Mouse (Mus musculus) spleen, postnatal 14 days (tissue): ENCODE measurements around the gene Rnf217.

ENCODE experiments used
- DNase-seq, 2 experiments: peaks; one replicate each; pipeline ENCODE4 v3.0.0; 2021 to 2022; ENCODE audit warnings: low spot score in 2 of 2

Gene Rnf217

DNA sequence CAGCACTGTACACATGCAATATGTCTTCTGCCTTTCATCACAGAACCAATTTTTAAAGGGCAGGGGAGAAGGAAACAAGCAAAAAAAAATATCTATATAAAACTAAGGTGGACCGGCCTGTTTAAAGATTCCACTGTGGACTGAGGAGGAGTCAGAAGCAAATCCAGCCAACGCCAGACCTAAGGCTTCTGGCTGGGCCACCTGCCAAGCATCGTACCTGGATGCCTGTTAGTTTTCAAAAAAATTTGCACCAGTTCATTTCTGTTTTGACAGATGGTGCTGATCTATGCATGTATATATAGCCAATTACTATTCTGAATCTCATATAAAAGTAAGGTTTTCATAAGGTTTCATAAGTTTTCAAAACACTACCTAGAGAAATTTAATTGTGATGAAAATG, 113.2 kb downstream of the Rnf217 start:
- no peak for DNase-seq

DNA sequence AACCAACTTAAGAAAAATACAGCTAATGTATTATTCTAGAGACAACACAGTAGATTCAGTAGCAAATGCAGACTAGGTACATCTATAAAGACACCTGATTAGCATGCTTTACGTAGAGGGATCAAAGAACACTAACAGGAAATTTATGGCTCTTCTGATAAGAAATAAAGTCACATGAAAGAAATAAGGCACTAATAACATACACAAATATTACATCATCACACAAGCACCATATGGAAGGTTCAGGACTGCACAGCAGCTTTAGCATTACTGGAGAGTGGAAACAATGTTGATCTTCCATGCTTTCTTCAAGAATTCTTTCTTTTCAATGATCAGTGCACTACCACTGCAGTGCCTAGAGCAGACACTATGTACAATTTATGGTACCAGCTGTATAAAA, 114.7 kb downstream of the Rnf217 start:
- no peak for DNase-seq

DNA sequence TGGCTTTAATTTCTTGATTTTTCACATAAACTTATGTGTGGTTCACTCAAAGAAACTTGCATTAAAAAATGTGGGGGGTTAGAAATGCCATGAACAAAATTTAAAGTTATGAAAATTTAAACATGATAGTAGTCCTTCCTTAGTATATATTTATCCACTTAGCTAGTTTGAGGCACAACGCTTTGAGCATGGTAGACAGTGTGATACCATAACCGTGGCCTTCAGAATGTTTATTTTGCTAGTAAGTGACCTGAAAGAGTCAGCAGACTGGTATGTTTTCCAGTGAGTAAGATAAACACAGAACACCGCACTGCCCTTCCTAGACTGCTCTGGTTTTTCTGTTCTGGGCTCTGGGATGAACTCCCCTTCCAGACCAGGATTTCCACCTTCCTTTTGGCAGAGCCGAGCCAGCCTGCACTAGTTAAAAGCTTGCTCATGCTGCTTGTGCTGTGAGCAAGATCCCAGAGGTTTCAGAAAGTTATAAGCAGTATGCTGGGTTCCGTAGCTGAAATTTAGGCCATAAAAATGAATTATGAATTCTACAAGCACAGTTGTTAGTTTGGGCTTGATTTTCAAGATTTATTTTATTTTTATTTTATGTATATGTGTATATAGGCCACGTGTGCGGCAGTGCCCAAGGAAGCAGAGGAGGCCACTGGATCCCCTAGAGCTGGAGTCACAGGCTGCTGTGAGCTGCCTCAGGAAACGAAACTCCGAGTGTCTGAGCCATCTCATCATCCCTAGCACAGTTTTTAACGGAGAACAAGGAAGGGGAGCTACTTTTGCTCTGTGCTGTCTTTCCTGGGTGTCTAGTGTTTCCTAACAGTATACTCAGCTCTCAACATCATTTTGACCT, 141.7 kb downstream of the Rnf217 start:
- DNase-seq, result no peak

DNA sequence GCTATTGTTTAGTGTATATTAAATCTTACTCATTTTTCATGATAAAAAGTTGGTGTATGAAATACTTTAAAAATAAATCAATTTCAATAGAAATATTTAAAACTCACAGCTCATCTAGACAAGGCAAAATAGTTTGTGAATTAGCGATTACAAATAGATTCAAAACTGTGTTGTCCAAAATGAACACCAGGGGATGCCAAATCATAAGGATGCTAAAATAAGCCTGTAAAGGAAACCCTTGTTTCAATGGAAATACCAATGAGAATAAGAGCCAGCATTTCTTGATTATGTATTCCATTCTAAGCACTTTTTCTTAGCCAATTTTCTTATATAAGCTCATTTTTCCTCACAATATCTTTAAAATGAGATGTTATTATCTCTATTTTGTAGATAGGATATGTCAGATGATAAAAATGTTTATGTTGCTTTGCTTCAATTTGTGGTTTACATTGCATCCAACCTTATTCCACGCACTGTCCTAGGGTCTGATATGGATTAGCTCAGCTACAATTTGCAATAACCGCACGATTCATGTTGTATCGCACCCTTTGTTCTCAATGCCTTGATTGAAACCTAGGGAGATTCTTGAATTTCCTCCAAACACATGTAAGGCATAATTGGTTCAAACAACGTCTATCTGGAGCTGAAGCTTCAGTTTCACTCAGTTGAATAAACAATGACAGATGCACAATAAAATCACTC, 143.0 kb downstream of the Rnf217 start:
- DNase-seq, result no peak

DNA sequence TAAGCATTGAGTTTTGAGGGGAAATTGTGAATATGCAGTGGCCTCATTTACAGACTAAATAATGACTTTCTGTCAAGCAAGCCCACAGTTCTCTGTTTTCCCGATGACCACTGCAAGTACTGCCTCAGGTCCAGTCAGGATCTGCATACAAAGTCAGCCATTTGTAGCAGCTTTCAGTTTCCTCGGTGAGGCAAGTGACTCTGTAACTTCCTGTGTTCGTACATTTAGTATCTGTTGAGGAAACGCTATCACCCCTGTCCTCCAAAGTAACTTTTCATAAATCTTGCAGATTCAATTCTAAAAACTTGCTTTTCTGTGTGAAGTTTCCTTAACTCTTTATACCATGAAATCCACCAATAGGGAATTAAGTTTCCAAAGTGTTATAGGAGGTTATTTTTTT, 143.6 kb downstream of the Rnf217 start:
- no peak for DNase-seq

DNA sequence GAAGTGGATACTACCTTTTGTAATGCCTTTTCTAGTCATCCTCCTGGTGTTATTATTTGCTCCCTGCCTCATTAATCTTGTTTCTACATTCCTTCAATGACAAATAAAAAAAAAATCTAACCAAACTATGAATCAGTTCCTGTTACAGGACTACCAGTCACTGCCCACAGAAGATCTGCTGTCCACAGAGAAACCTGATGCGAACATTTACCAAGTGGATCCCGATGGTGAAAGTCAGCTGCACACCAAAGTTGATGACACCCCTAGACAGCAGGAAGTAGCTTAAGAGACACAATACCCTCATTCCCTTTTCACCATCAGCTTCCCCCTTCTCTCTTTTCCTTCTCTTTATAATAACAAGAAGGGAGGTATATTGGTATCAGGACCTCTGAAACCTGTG, 145.9 kb downstream of the Rnf217 start:
- DNase-seq, result no peak

DNA sequence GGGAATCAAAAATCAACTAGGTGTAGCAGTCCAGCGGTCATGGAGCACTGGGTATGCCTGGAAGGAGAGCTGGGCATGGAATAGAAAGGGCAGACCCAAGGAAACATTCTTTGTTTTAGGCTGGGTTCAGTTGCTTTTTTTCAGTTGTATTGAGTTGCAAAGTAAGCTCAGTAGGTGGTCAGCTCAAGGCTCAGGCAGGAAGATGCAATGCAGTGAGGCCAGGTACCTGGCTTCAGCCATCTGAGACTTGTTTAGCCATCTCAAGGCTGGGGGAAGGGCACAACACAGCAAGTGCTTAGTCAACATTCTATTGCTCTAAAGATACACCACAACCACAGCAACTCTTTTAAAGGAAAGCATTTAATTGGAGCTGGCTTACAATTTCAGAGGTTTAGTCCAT, 152.2 kb downstream of the Rnf217 start:
- DNase-seq, result no peak

DNA sequence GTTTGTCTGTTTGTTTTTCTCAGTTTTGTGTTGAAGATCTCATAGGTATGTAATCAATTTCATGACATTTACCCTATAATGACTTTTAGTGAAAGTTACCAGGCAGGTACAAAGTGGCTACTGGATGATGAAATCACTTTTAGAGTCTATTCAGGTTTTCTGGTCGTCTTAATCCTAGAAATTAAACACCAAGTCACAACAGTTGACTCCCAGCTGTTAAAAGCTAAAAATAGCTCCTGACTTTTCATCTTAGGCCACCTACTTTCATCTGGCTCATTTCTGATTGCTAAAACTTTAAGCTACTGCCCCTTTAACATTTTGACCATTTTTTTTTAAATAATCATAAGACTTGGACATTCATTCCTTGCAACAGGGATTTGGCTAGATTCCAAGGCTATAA, 161.9 kb downstream of the Rnf217 start:
- DNase-seq, result no peak

DNA sequence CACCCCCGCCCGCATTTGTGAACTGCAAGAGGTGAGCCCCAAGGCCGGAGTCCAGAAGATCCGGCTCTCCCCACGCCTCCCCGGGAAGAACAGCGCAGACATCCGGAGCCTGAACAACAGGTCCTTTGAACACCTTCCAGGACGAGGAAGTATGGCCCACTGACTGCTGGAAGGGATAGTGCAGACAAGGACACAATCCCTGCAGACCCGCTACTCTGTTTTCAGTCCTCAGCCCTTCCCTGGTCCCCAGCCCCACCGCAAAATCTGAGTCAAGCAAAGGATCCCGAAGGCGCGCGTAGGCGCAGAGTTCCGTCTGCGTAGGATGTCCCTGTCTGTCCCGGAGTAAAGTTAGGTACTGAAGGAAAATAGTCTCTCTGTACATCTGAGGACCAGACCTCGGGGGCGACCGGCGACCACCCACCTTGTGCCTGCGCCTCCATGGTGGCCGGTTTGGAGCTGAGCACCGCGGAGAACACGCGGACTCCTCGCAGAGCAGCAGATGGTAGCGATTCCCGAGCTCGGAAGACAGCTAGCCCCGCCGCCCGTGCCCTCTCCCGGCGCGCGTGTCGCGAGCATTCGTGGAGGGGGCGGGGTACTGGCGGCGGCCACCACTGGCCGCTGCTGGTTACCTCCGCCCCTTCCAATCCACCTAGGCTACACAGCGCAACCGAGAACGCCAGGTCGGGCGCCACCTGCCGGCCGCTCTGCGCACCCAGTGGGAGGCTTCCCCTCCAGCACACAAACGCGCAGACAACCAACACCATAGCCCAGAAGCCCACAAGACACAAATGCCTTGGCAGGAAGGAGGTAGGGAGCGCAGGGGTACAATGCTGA, 163.5 kb downstream of the Rnf217 start, which contains the start of gene Tpd52l1:
TSS of gene Tpd52l1 (minus strand) at position 668 of the 834 bp plus-strand sequence.
- peak in 1 of 2 experiments; percentile 26 for DNase-seq

DNA sequence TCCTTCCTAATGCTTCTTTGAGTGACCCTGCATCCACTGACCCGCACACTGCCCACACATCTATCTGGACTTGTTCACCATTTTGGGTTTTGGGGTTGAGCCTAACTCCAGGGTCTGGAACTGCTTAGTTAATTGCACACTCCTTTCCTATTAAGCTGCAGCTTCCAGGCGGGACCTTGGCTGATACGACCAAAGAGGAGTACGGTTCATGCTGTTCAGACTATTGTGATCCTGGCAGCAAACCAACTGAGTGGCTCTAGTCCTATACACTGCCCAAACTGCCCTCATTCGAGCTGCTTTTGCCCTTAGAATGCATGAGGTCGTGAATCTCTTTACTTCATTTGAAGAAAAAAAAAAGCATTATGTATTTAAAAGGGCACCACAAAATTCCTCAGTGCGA, 164.8 kb downstream of the Rnf217 start:
- no peak for DNase-seq
